Mouse (Mus musculus) heart, adult 2 months (tissue): ENCODE results near the gene Nr3c2.

Experiments used
- CTCF ChIP-seq: fragments of 200-600 bp; IDR thresholded peaks from 2 replicates; pipeline ENCODE4 v1.8.1; 2022; ENCODE audit warnings: antibody characterized with exemption, mild to moderate bottlenecking, moderate library complexity
- POLR2A ChIP-seq: fragments of 200-500 bp; IDR thresholded peaks from 2 replicates; pipeline ENCODE4 v1.6.1; 2011; ENCODE audit warnings: mild to moderate bottlenecking, low read depth, low read length, control low read depth; ENCODE audit not compliant: insufficient read depth

- no peak for TF ChIP-seq POLR2A
- no peak for TF ChIP-seq CTCF
These were observed 333.2 kb downstream of the Nr3c2 start for GRCm38 (mm10) chr8:77232411-77232810.
